In the genomic region with DNA sequence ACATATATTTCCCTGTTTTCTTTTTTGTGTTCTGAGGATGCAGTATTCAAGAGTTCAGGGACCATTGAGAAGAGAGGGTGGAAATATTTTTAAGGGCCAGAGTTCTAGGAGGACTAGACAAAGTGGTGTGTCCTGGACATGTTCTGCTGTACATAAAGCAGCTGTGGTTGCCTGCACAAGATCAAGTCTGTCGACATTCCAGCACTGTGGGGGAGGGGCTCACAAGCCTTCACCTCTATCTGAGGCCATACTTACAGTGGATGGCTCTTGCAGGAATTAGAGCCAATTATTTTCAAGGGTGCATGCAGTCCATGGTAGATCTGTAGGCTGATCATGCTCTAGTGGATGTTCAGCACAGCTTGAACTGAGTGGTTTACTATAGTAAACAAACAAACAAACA, we compare ENCODE assay signal across 13 mouse cellular contexts. TPM values are rescaled to one million over a fixed set of nuclear protein-coding genes. Genes with fewer than 3 reads are reported as not detected.
A peak's percentile ranks its signal among the peaks of the same experiment; 100 is the strongest.
DNase-seq lines count a peak whose midpoint lies in the region; ATAC-seq and TF ChIP-seq lines count a peak whose summit lies in the region.
"Had no signal": no experiment of that assay in that cellular context is flagged by ENCODE, and none has a peak within 500 bp of the region (broad histone marks: within the 10 kb centered on the region; RNA-seq: fewer than 3 reads in every experiment).

No protein-coding gene starts in this region.

- H3K4me2 ChIP-seq in embryonic facial prominence, embryonic 12.5 days (replicated peaks): peak overlapping the region; percentile 11
- H3K4me2 ChIP-seq in kidney, postnatal 0 days (ENCODE audit: low read length): no peak overlapping the region
- H3K4me2 ChIP-seq in stomach, embryonic 14.5 days (replicated peaks; ENCODE audit: low read depth, low read length): peak overlapping the region; percentile 3; the same call in 1 of the 2 replicates

- H3K9me3 ChIP-seq in embryonic facial prominence, embryonic 12.5 days: no peaks in the 10 kb centered on the region
- H3K9me3 ChIP-seq in kidney, postnatal 0 days (replicated peaks; ENCODE audit: low read length): no peaks in the 10 kb centered on the region
- no peaks in the 10 kb centered on the region for H3K9me3 ChIP-seq in stomach, embryonic 14.5 days (ENCODE audit: control insufficient read depth, low read depth, low read length)

- no peaks in the 10 kb centered on the region for H3K27me3 ChIP-seq in embryonic facial prominence, embryonic 12.5 days
- no peaks in the 10 kb centered on the region for H3K27me3 ChIP-seq in kidney, postnatal 0 days (ENCODE audit: insufficient read depth, low read length)
- no peaks in the 10 kb centered on the region for H3K27me3 ChIP-seq in stomach, embryonic 14.5 days (ENCODE audit: control insufficient read depth, insufficient read depth, low read length)
- H3K27me3 ChIP-seq: Patski had no signal

- DNase-seq in ovary, postnatal 36 days (ENCODE audit: low spot score): peak; percentile 22
- DNase-seq in ovary, postnatal 10 days (ENCODE audit: low spot score): no peak
- peak; percentile 45 for DNase-seq in kidney, postnatal 0 days (ENCODE audit: low spot score)
- DNase-seq in gastrocnemius, adult 8-10 months (ENCODE audit: low spot score in 2 of 2): no peak
- DNase-seq in cerebellum, postnatal 14 days: no peak
- DNase-seq: spleen, adult 18-20 months had no signal

- WGBS in embryonic facial prominence, embryonic 12.5 days: 4% methylated on average over 1 of the region's 1 CpGs
- 0% methylated on average over 1 of the region's 1 CpGs for WGBS in kidney, postnatal 0 days
- WGBS in stomach, embryonic 14.5 days: 0% methylated on average over 1 of the region's 1 CpGs

- H3K27ac ChIP-seq in embryonic facial prominence, embryonic 12.5 days: no peak overlapping the region
- peak overlapping the region; percentile 15; the same call in 1 of the 2 replicates for H3K27ac ChIP-seq in kidney, postnatal 0 days
- H3K27ac ChIP-seq in stomach, embryonic 14.5 days (ENCODE audit: low read length): peak overlapping the region; percentile 27; the same call in 1 of the 2 replicates

- peaks cover 80% of the 10 kb centered on the region for H3K4me1 ChIP-seq in embryonic facial prominence, embryonic 12.5 days
- peaks cover 35% of the 10 kb centered on the region for H3K4me1 ChIP-seq in kidney, postnatal 0 days (replicated peaks; ENCODE audit: insufficient read depth, low read length)
- peaks cover 60% of the 10 kb centered on the region for H3K4me1 ChIP-seq in stomach, embryonic 14.5 days (ENCODE audit: control insufficient read depth, insufficient read depth, low read length)

- no peak overlapping the region for H3K9ac ChIP-seq in embryonic facial prominence, embryonic 12.5 days
- no peak overlapping the region for H3K9ac ChIP-seq in kidney, postnatal 0 days (ENCODE audit: low read depth, low read length)
- H3K9ac ChIP-seq in stomach, embryonic 14.5 days (replicated peaks; ENCODE audit: low read depth, low read length): no peak overlapping the region

- H3K4me3 ChIP-seq in embryonic facial prominence, embryonic 12.5 days: no peak overlapping the region
- H3K4me3 ChIP-seq in kidney, postnatal 0 days (replicated peaks; ENCODE audit: low read depth, low read length): no peak overlapping the region
- H3K4me3 ChIP-seq in stomach, embryonic 14.5 days (ENCODE audit: low read depth, low read length): no peak overlapping the region

- no peak for TF ChIP-seq CTCF in kidney, postnatal 0 days (IDR thresholded peaks at IDR 0.05; ENCODE audit: low read depth)

- no peak for ATAC-seq in embryonic facial prominence, embryonic 12.5 days (ENCODE audit: insufficient number of reproducible peaks, insufficient read depth, low FRiP score, low TSS enrichment)
- ATAC-seq in kidney, postnatal 0 days (replicated peaks; ENCODE audit: low FRiP score, low read depth): no peak
- no peak for ATAC-seq in stomach, embryonic 14.5 days (ENCODE audit: insufficient number of reproducible peaks, insufficient read depth, low FRiP score, low read depth)
- no peak for ATAC-seq in inflammation-experienced regulatory T-cells, adult 6 months
- ATAC-seq: Patski had no signal

- peaks cover 72% of the 10 kb centered on the region for H3K36me3 ChIP-seq in embryonic facial prominence, embryonic 12.5 days
- H3K36me3 ChIP-seq in kidney, postnatal 0 days (ENCODE audit: insufficient read depth, low read length): 0 out of 2 replicates have a peak, but pooled peaks cover 7% of the 10 kb centered on the region
- H3K36me3 ChIP-seq in stomach, embryonic 14.5 days (ENCODE audit: control insufficient read depth, insufficient read depth, low read length): peaks cover 40% of the 10 kb centered on the region

RNA-seq across cellular contexts. Expression of a gene that starts 7.9 kb away (rescaled TPM):
- 56.8 and 60.6 TPM in 2 replicates for polyA plus RNA-seq in embryonic facial prominence, embryonic 12.5 days (2016; fragmentation: Nextera tagmentation; extraction: Ambion mirVana)
- 14.4 and 18.5 TPM in 2 replicates for polyA plus RNA-seq in kidney, postnatal 0 days (2015; fragmentation: Nextera tagmentation; extraction: Ambion mirVana)
- polyA plus RNA-seq in stomach, embryonic 14.5 days (2014; fragmentation: Nextera tagmentation; extraction: Ambion mirVana): 40.9 and 42.9 TPM in 2 replicates
- total RNA-seq in gastrocnemius, adult 8-10 months (2022): 1 to 10 TPM; 4.5 to 5.4 (median 4.5) TPM
- 10 to 100 TPM in 2 of 3 experiments, 1 to 10 TPM in 1; 2.4 to 13.5 (median 12.6) TPM for polyA plus RNA-seq in inflammation-experienced regulatory T-cells, adult 6 months (2017; shearing (Covaris generic))

RNA-seq across cellular contexts. Expression of a gene that starts 20.1 kb away (rescaled TPM):
- polyA plus RNA-seq in embryonic facial prominence, embryonic 12.5 days (2016; fragmentation: Nextera tagmentation; extraction: Ambion mirVana): 1.6 and 1.7 TPM in 2 replicates
- 0.28 and 0.41 TPM in 2 replicates for polyA plus RNA-seq in kidney, postnatal 0 days (2015; fragmentation: Nextera tagmentation; extraction: Ambion mirVana)
- 3.1 and 4.0 TPM in 2 replicates for polyA plus RNA-seq in stomach, embryonic 14.5 days (2014; fragmentation: Nextera tagmentation; extraction: Ambion mirVana)
- under 1 TPM in 3 of 4 experiments, not detected in 1; 0.12 to 0.18 (median 0.13) TPM for total RNA-seq in gastrocnemius, adult 8-10 months (2022)
- polyA plus RNA-seq in inflammation-experienced regulatory T-cells, adult 6 months (2017; shearing (Covaris generic)): under 1 TPM in 1 of 3 experiments, not detected in 2; 0.12 TPM

RNA-seq across cellular contexts. Expression of a gene that starts 48.8 kb away (rescaled TPM):
- polyA plus RNA-seq in embryonic facial prominence, embryonic 12.5 days (2016; fragmentation: Nextera tagmentation; extraction: Ambion mirVana): 0.12 TPM in 1 of 2 replicates, not detected in the other
- polyA plus RNA-seq in kidney, postnatal 0 days (2015; fragmentation: Nextera tagmentation; extraction: Ambion mirVana): 0.39 and 0.83 TPM in 2 replicates
- 0.30 and 0.32 TPM in 2 replicates for polyA plus RNA-seq in stomach, embryonic 14.5 days (2014; fragmentation: Nextera tagmentation; extraction: Ambion mirVana)
- total RNA-seq in gastrocnemius, adult 8-10 months (2022): not detected
- under 1 TPM in 1 of 3 experiments, not detected in 2; 0.72 TPM for polyA plus RNA-seq in inflammation-experienced regulatory T-cells, adult 6 months (2017; shearing (Covaris generic))
- total RNA-seq: gastrocnemius, adult 18-20 months; left cerebral cortex, postnatal 25 days had no signal

RNA-seq across cellular contexts. Expression of a gene that starts 52.7 kb away (rescaled TPM):
- not detected in 2 replicates for polyA plus RNA-seq in embryonic facial prominence, embryonic 12.5 days (2016; fragmentation: Nextera tagmentation; extraction: Ambion mirVana)
- polyA plus RNA-seq in kidney, postnatal 0 days (2015; fragmentation: Nextera tagmentation; extraction: Ambion mirVana): 0.37 and 0.80 TPM in 2 replicates
- 0.55 TPM in 1 of 2 replicates, not detected in the other for polyA plus RNA-seq in stomach, embryonic 14.5 days (2014; fragmentation: Nextera tagmentation; extraction: Ambion mirVana)
- total RNA-seq in gastrocnemius, adult 8-10 months (2022): not detected
- polyA plus RNA-seq in inflammation-experienced regulatory T-cells, adult 6 months (2017; shearing (Covaris generic)): under 1 TPM in 2 of 3 experiments, not detected in 1; 0.34 to 0.64 TPM
- total RNA-seq: gastrocnemius, adult 18-20 months; left cerebral cortex, postnatal 25 days had no signal
- polyA plus RNA-seq: neural tube, embryonic 14.5 days had no signal

RNA-seq across cellular contexts. Expression of a gene that starts 52.8 kb away (rescaled TPM):
- polyA plus RNA-seq in embryonic facial prominence, embryonic 12.5 days (2016; fragmentation: Nextera tagmentation; extraction: Ambion mirVana): not detected in 2 replicates
- not detected in 2 replicates for polyA plus RNA-seq in kidney, postnatal 0 days (2015; fragmentation: Nextera tagmentation; extraction: Ambion mirVana)
- not detected in 2 replicates for polyA plus RNA-seq in stomach, embryonic 14.5 days (2014; fragmentation: Nextera tagmentation; extraction: Ambion mirVana)
- total RNA-seq in gastrocnemius, adult 8-10 months (2022): not detected
- not detected for polyA plus RNA-seq in inflammation-experienced regulatory T-cells, adult 6 months (2017; shearing (Covaris generic))
- total RNA-seq: gastrocnemius, adult 18-20 months; left cerebral cortex, postnatal 25 days had no signal
- polyA plus RNA-seq: neural tube, embryonic 14.5 days; Patski had no signal

Comparison
In these comparisons a context has a peak if more than half of its experiments do, and no peak if none do; other contexts are left out.
1. DNase-seq: peak in ovary, postnatal 36 days (single experiment) and kidney, postnatal 0 days (single experiment); none in ovary, postnatal 10 days (single experiment), gastrocnemius, adult 8-10 months (0 of 2) and cerebellum, postnatal 14 days (0 of 2).